8 mouse cellular contexts compared by ENCODE assay signal in genomic region chr5:151367317-151367716, GRCm38 (mm10).
DNase-seq lines count a peak whose midpoint lies in the region; ATAC-seq lines count a peak whose summit lies in the region.

No protein-coding gene starts in this region.

- no peak overlapping the region; the same call in 1 of the 2 replicates for H3K4me3 ChIP-seq in neural tube, embryonic 11.5 days (ENCODE audit: low read depth, low read length)
- peak overlapping the region; percentile 49; the same call in 1 of the 2 replicates for H3K4me3 ChIP-seq in forebrain, embryonic 14.5 days (ENCODE audit: low read depth, low read length)
- H3K4me3 ChIP-seq in liver, embryonic 12.5 days = peak overlapping the region; percentile 70

- H3K4me2 ChIP-seq in neural tube, embryonic 11.5 days (ENCODE audit: low read depth) = peak overlapping the region; percentile 65
- H3K4me2 ChIP-seq in forebrain, embryonic 14.5 days (ENCODE audit: low read length) = peak overlapping the region; percentile 63
- H3K4me2 ChIP-seq in liver, embryonic 12.5 days = peak overlapping the region; percentile 73

- no peaks in the 10 kb centered on the region for H3K36me3 ChIP-seq in neural tube, embryonic 11.5 days (ENCODE audit: control insufficient read depth, insufficient read depth, low read length)
- no peaks in the 10 kb centered on the region for H3K36me3 ChIP-seq in forebrain, embryonic 14.5 days (ENCODE audit: control insufficient read depth, insufficient read depth, low read length)
- H3K36me3 ChIP-seq in liver, embryonic 12.5 days = no peaks in the 10 kb centered on the region

- H3K27me3 ChIP-seq in neural tube, embryonic 11.5 days (ENCODE audit: control insufficient read depth, insufficient read depth, low read length) = no peaks in the 10 kb centered on the region
- H3K27me3 ChIP-seq in forebrain, embryonic 14.5 days (replicated peaks; ENCODE audit: control insufficient read depth, insufficient read depth, low read length) = no peaks in the 10 kb centered on the region
- H3K27me3 ChIP-seq in liver, embryonic 12.5 days (replicated peaks) = no peaks in the 10 kb centered on the region

- H3K4me1 ChIP-seq in neural tube, embryonic 11.5 days (ENCODE audit: control insufficient read depth, insufficient read depth, low read length) = no peaks in the 10 kb centered on the region; the same call in 1 of the 2 replicates
- H3K4me1 ChIP-seq in forebrain, embryonic 14.5 days (ENCODE audit: control insufficient read depth, insufficient read depth, low read length) = peaks cover 10% of the 10 kb centered on the region
- H3K4me1 ChIP-seq in liver, embryonic 12.5 days = peaks cover 22% of the 10 kb centered on the region

- 87% methylated on average over 1 of the region's 1 CpGs for WGBS in neural tube, embryonic 11.5 days
- 100% methylated on average over 1 of the region's 1 CpGs for WGBS in forebrain, embryonic 14.5 days
- 44% methylated on average over 1 of the region's 1 CpGs for WGBS in liver, embryonic 12.5 days (ENCODE audit: insufficient replicate concordance)

- no peak overlapping the region for H3K27ac ChIP-seq in neural tube, embryonic 11.5 days (ENCODE audit: low read depth, low read length)
- H3K27ac ChIP-seq in forebrain, embryonic 14.5 days (ENCODE audit: low read depth, low read length) = 0 out of 2 replicates have a peak overlapping the region, but pooled peaks have one; percentile 92
- peak overlapping the region; percentile 96 for H3K27ac ChIP-seq in liver, embryonic 12.5 days

- no peak overlapping the region; the same call in 1 of the 2 replicates for H3K9ac ChIP-seq in neural tube, embryonic 11.5 days (ENCODE audit: low read length)
- peak overlapping the region; percentile 83 for H3K9ac ChIP-seq in forebrain, embryonic 14.5 days (ENCODE audit: low read length)
- peak overlapping the region; percentile 61 for H3K9ac ChIP-seq in liver, embryonic 12.5 days

- no peaks in the 10 kb centered on the region for H3K9me3 ChIP-seq in neural tube, embryonic 11.5 days (ENCODE audit: control insufficient read depth, low read length)
- no peaks in the 10 kb centered on the region for H3K9me3 ChIP-seq in forebrain, embryonic 14.5 days (replicated peaks; ENCODE audit: control insufficient read depth, low read length)
- H3K9me3 ChIP-seq in liver, embryonic 12.5 days (replicated peaks) = no peaks in the 10 kb centered on the region

- no peak for DNase-seq in neural tube, embryonic 11.5 days (ENCODE audit: low spot score)
- DNase-seq in neural tube, embryonic 10.5 days (ENCODE audit: extremely low spot score, low spot score) = no peak
- DNase-seq in forebrain, embryonic 14.5 days (ENCODE audit: low spot score) = no peak
- peak; percentile 20 for DNase-seq in yolk sac, embryonic 10.5 days (ENCODE audit: low spot score)
- no peak for DNase-seq in embryo, embryonic 11 days
- no peak for DNase-seq in thymus, postnatal 10 days (ENCODE audit: low spot score in 2 of 2)
- DNase-seq in kidney, postnatal 25 days = no peak

- no peak for ATAC-seq in neural tube, embryonic 11.5 days (ENCODE audit: insufficient read depth, low FRiP score, low TSS enrichment)
- no peak for ATAC-seq in forebrain, embryonic 14.5 days
- ATAC-seq in liver, embryonic 12.5 days = no peak
